Mouse (Mus musculus): Measurements from ENCODE around the gene Stk39. TPM values are rescaled to one million over a fixed set of nuclear protein-coding genes. Genes with fewer than 3 reads are reported as not detected.
"Not testable (repeated sequence)": the region's sequence is repeated elsewhere in the genome, so short reads cannot be mapped to it uniquely, and the experiment has no call there.

Gene Stk39
- total RNA-seq, 2 experiments from 2014 or later: 81.3 to 83.2 TPM

- no peak for DNase-seq (ENCODE audit: low spot score)
- intact Hi-C loops (cut with DNase I): no loop called here
Observed at GRCm38 (mm10) chr2:68254756-68255155, 217.3 kb downstream of the Stk39 start.

GRCm38 (mm10) chr2:68253222-68253621, 218.8 kb downstream of the Stk39 start:
- no peak for DNase-seq (ENCODE audit: low spot score)
- intact Hi-C loops (cut with DNase I): no loop called here

- intact Hi-C loops (cut with DNase I): no loop called here
- DNase-seq (ENCODE audit: low spot score): no peak
Observed at GRCm38 (mm10) chr2:68252048-68252758, 219.9 kb downstream of the Stk39 start.

GRCm38 (mm10) chr2:68250897-68251296, 221.2 kb downstream of the Stk39 start:
- DNase-seq (ENCODE audit: low spot score): no peak
- intact Hi-C loops (cut with DNase I): no loop called here

GRCm38 (mm10) chr2:68249855-68250424, 222.1 kb downstream of the Stk39 start:
- no peak for DNase-seq (ENCODE audit: low spot score)
- intact Hi-C loops (cut with DNase I): no loop called here

GRCm38 (mm10) chr2:68246284-68246683, 225.8 kb downstream of the Stk39 start:
- DNase-seq (ENCODE audit: low spot score): no peak

GRCm38 (mm10) chr2:68244556-68244955, 227.5 kb downstream of the Stk39 start:
- intact Hi-C loops (cut with DNase I): no loop called here
- DNase-seq (ENCODE audit: low spot score): no peak

More at GRCm38 (mm10) chr2:68246284-68246683, 225.8 kb downstream of the Stk39 start:
- intact Hi-C loops (cut with DNase I): no loop called here

- no peak for DNase-seq (ENCODE audit: low spot score)
- intact Hi-C loops (cut with DNase I): no loop called here
Observed at GRCm38 (mm10) chr2:68243879-68244553, 228.1 kb downstream of the Stk39 start.

- DNase-seq (ENCODE audit: low spot score): no peak
- intact Hi-C loops (cut with DNase I): no loop called here
Observed at GRCm38 (mm10) chr2:68243273-68243672, 228.8 kb downstream of the Stk39 start.

GRCm38 (mm10) chr2:68242069-68242468, 230.0 kb downstream of the Stk39 start:
- no peak for DNase-seq (ENCODE audit: low spot score)
- intact Hi-C loops (cut with DNase I): no loop called here

GRCm38 (mm10) chr2:68241640-68242039, 230.4 kb downstream of the Stk39 start:
- DNase-seq (ENCODE audit: low spot score): no peak
- intact Hi-C loops (cut with DNase I): no loop called here

GRCm38 (mm10) chr2:68239415-68239814, 232.7 kb downstream of the Stk39 start:
- intact Hi-C loops (cut with DNase I); DNase-seq (ENCODE audit: low spot score): not testable (repeated sequence)

GRCm38 (mm10) chr2:68232929-68233328, 239.1 kb downstream of the Stk39 start:
- no peak for DNase-seq (ENCODE audit: low spot score)
- intact Hi-C loops (cut with DNase I): no loop called here

- DNase-seq (ENCODE audit: low spot score): no peak
- intact Hi-C loops (cut with DNase I): no loop called here
Observed at GRCm38 (mm10) chr2:68229872-68230271, 242.2 kb downstream of the Stk39 start.

GRCm38 (mm10) chr2:68229081-68229480, 243.0 kb downstream of the Stk39 start:
- intact Hi-C loops (cut with DNase I): no loop called here
- DNase-seq (ENCODE audit: low spot score): no peak

GRCm38 (mm10) chr2:68222227-68222873, 249.7 kb downstream of the Stk39 start:
- intact Hi-C loops (cut with DNase I): no loop called here
- no peak for DNase-seq (ENCODE audit: low spot score)

- DNase-seq (ENCODE audit: low spot score): no peak
- intact Hi-C loops (cut with DNase I): loop anchor here (2.0 kb wide), 1 partner anchor 128 kb away; no protein-coding TSS in a partner anchor
Observed at GRCm38 (mm10) chr2:68221226-68221625, 250.8 kb downstream of the Stk39 start.

GRCm38 (mm10) chr2:68219823-68220222, 252.2 kb downstream of the Stk39 start:
- intact Hi-C loops (cut with DNase I): loop anchor here (2.0 kb wide), 1 partner anchor 129 kb away; no protein-coding TSS in a partner anchor
- DNase-seq (ENCODE audit: low spot score): no peak

GRCm38 (mm10) chr2:68215176-68215575, 256.9 kb downstream of the Stk39 start:
- no peak for DNase-seq (ENCODE audit: low spot score)
- intact Hi-C loops (cut with DNase I): no loop called here

- no peak for DNase-seq (ENCODE audit: low spot score)
- intact Hi-C loops (cut with DNase I): no loop called here
Observed at GRCm38 (mm10) chr2:68214400-68214799, 257.7 kb downstream of the Stk39 start.

GRCm38 (mm10) chr2:68211443-68211842, 260.6 kb downstream of the Stk39 start:
- intact Hi-C loops (cut with DNase I): no loop called here
- DNase-seq (ENCODE audit: low spot score): no peak
